Mouse (Mus musculus) cerebellum, adult (tissue): ENCODE data around the gene Hist1h2ae.

ENCODE experiments used
- ATAC-seq: cut with Nextera tagmentation; 2 replicates; pipeline ENCODE4 v1.9.2; 2017; ENCODE audit warnings: mild to moderate bottlenecking, moderate library complexity, mixed read lengths; ENCODE audit not compliant: insufficient number of reproducible peaks, low FRiP score, low TSS enrichment

Hist1h2ae gene

GRCm38 (mm10) chr13:23529005-23529404 is 42.0 kb downstream of the Hist1h2ae start:
- no peak for ATAC-seq

GRCm38 (mm10) chr13:23526312-23526711 is 44.7 kb downstream of the Hist1h2ae start:
- ATAC-seq: 0 out of 2 replicates have a peak, but pooled peaks have one; percentile 22

GRCm38 (mm10) chr13:23525901-23526300 is 45.1 kb downstream of the Hist1h2ae start:
- no peak for ATAC-seq

GRCm38 (mm10) chr13:23524654-23525053 is 46.4 kb downstream of the Hist1h2ae start:
- peak; percentile 38; the same call in 1 of the 2 replicates for ATAC-seq

- ATAC-seq: no peak
Observed at GRCm38 (mm10) chr13:23523976-23524375, 47.0 kb downstream of the Hist1h2ae start.

- no peak for ATAC-seq
Observed at GRCm38 (mm10) chr13:23521703-23522102, 49.3 kb downstream of the Hist1h2ae start.
